Mouse (Mus musculus) lung, postnatal 10 days (tissue): ENCODE data around the gene Tcp1.
"Not testable (repeated sequence)": the region's sequence is repeated elsewhere in the genome, so short reads cannot be mapped to it uniquely, and the experiment has no call there.

Source experiments
- DNase-seq: peaks from one replicate; pipeline ENCODE4 v3.0.0; 2021

Gene Tcp1

DNA sequence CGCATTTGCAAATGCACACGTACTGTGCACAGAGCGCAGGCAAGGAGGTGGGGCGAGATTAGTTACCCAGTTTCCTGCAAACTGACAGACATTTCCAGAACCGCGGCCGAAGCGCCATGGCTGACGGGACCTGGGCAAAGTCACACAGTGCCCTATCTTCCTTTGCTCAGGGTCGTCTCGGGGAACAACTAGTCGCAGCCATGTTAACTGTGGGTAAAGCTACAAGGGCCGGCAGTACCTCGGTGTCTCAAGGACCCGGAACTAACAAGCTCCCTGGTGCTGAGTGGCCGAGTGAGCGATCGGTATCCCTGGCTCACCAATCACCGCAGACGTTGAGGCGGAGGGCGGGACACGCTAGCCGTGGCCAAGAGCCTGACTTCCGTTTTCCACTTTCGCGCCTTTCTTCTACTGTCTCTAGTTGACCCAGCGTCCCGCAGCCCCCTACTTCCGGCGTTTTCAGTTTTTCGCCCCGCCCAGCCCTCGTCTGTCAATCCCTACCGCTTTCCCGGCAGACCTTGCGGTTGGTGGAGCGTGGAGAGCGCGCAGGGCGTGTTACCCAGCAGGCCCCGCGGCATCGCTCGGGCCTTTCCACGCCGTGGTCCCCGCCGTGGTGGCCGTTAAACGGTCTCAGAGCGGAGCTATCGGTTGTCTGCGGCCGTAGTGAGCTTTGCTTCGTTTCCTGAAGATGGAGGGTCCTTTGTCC lies 531 bp downstream of the Tcp1 start, which contains the start of gene Mrpl18:
Gene Mrpl18 (minus strand): TSS at position 465 of the 703 bp plus-strand sequence.
- peak; percentile 100 for DNase-seq

DNA sequence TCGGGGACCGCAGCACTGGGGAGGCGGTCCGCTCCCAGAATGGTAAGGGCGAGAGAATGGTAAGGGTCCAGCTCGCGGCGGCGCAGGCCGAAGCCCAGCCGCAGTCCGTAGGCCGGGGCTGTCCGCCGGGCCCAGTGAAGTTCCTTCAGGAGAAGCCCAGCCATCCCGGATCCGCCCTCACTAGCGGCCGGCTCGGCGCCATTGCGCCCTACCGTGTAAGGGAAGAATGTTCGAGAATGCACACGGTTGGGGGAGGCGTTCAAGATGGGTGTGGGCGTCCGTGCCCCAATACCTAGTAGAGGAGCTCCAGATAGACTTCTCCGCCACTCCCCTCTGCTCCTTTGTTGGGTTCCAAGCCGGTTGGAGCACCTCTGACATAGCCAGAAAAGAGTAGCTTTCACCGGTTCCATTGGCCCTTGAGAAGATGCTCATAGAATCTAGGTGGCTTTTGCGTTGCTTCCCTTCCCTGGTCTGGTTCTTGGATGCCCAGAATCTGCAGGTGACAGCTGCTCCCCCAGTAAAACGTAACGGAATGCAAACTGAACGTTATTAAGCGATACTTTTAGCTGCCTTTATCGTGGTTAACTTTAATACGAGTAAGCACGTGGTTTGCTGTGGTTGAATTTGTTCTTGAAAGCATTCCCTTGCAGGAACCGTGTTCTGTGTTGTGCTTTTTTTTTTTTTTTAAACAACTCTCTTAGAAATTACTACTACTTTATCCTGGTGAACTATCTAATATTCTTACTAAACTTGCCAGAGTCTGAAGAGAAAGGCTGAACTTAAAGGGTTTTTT lies 1.3 kb downstream of the Tcp1 start:
- DNase-seq = peak; percentile 60

GRCm38 (mm10) chr17:12921073-12921472 lies 5.6 kb downstream of the Tcp1 start:
- DNase-seq = no peak

- peak; percentile 34 for DNase-seq
Measured at GRCm38 (mm10) chr17:12925001-12925400, 9.5 kb downstream of the Tcp1 start.

DNA sequence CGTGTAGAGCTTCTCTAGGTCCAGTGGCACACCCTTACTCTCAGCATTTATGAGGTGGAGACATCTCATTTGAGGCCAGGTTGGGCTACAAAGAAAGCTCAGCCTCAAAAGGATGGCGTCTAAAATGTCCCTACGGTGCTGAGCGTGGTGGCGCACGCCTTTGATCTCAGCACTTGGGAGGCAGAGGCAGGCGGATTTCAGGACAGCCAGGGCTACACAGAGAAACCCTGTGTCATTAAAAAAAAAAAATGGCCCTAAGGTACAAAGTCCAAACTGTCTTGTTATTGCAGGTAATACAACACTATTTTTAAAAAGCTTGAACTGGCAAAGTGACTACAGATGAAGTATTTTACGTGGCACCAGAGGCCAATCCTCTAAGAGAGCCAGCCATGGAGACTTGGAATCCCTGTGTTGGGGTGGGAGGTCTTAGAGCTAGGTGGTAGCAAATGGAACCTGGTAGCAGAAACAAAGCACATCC lies 10.2 kb downstream of the Tcp1 start:
- no peak for DNase-seq

GRCm38 (mm10) chr17:12931576-12931975 lies 16.1 kb downstream of the Tcp1 start:
- DNase-seq = not testable (repeated sequence)

GRCm38 (mm10) chr17:12935719-12936118 lies 20.2 kb downstream of the Tcp1 start:
- no peak for DNase-seq

DNA sequence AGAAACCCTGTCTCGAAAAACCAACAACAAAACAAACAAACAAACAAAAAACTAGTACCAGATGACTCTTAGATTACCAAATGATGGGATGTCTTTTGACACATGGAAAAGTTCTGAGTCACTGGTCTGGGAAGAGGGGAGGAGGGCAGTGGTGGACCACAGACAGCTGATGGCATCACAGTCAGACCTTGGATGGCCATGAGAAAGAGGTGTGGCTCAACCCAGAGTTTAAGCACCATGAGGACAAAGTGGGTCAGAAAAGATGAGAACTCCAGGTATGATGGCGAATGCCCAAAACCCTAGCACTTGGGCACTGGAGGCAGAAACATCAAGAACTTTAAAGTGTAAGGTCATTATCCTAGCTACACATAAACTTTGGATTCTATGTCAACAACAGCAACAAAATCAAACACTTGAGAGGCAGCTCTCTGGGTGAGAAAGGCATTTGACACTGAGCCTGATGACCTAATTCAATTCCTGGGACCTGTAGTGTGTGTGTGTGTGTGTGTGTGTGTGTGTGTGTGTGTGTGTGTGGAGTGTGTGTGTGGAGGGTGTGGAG lies 22.0 kb downstream of the Tcp1 start:
- no peak for DNase-seq

GRCm38 (mm10) chr17:12938077-12938476 lies 22.6 kb downstream of the Tcp1 start:
- DNase-seq = no peak

GRCm38 (mm10) chr17:12939377-12940148 lies 24.1 kb downstream of the Tcp1 start:
- not testable (repeated sequence) for DNase-seq

GRCm38 (mm10) chr17:12940151-12940805 lies 24.8 kb downstream of the Tcp1 start, which contains the start of gene Acat3:
TSS of gene Acat3 (minus strand) at chr17:12940600.
- peak; percentile 14 for DNase-seq

DNA sequence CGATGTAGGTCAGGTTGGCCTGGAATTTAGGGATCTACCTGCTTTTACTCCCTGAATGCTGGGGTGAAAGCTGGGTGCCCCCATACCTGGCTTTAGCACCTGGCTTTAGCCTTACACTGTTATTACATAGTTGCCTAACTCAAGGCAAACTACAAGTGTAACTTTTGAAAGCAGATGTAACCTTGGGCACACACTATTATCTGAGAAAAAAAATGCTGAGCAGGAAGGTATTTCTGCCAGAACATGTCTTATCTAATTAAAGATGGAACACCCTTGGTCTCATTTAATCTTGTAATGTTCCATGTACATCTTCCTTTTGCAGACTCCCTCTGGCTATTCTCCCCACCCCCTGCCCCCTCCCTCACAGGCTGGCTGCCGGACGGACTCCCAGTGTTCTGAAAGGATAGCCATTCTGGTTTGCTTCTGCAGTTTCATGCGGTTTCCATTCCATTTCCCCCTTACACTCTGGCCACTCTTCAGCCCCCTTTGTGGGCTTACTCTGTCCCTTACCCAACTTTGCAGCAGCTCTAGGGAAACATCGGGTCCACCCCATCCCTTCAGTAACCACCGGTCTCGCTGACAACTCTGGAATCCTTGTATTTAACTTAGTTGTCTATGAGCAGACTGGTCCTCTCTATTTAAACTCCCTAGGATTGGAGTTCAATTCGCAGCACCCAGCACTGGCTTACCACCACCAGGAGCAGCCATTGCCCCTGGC lies 26.2 kb downstream of the Tcp1 start:
- DNase-seq = no peak

- DNase-seq = no peak
Measured at GRCm38 (mm10) chr17:12942459-12943162, 27.1 kb downstream of the Tcp1 start.

DNA sequence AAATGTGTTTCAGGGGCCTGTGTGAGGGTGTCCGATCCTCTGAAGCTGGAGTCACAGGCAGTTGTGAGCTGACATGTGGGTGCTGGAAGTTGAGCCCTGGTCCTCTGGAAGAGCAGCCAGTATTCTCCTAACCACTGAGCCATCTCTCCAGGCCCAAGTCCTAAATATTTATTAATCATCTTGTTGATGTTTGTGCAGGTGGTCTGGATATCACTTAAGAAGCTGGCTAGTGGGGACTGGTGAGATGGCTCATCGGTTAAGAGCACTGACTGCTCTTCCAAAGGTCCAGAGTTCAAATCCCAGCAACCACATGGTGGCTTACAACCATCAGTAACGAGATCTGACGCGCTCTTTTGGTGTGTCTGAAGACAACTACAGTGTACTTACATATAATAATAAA lies 34.2 kb downstream of the Tcp1 start:
- no peak for DNase-seq

- no peak for DNase-seq
Measured at GRCm38 (mm10) chr17:12956664-12957063, 41.2 kb downstream of the Tcp1 start.

DNA sequence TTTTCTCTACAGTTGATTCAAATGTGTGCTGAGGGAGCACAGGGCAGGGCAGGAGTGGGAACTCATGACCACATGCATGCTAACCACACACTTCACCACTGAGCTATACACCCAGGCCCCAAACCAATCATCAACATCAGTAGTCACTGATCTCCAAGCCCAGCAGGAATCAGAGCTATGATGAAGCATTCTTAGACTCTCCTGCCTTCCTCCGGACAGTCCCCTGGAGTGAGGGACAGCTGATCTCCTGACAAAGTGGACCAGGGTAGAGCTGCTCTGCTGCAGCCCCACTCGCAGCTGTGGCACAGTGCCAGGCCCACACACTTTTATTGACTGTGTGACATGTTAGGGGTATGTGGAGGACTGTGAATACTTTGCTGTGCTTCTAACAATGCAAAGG lies 43.9 kb downstream of the Tcp1 start:
- DNase-seq = not testable (repeated sequence)

- peak; percentile 96 for DNase-seq
Measured at GRCm38 (mm10) chr17:12960331-12960873, 44.9 kb downstream of the Tcp1 start, which contains the start of gene Acat2. TSS of gene Acat2 (minus strand) at chr17:12960747.

GRCm38 (mm10) chr17:12963476-12963875 lies 48.0 kb downstream of the Tcp1 start:
- DNase-seq = no peak

DNA sequence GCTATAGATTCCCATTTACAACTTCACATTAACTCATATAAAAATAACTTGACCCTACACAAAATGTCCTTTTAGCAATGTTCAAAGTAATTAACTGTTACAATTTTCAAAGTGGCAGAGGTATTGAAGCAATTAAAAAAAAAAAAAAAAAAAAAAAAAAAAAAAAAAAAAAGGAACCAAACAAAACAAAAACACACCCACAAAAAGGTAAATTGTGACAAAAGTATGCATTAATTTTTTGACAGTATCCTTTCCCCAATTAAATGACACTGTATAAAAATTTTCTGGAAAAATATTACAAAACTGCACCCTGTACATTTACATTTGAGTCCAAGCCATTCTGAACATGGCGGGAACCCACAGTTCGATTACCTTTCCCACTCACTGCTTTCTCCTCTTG lies 51.7 kb downstream of the Tcp1 start:
- DNase-seq = no peak

DNA sequence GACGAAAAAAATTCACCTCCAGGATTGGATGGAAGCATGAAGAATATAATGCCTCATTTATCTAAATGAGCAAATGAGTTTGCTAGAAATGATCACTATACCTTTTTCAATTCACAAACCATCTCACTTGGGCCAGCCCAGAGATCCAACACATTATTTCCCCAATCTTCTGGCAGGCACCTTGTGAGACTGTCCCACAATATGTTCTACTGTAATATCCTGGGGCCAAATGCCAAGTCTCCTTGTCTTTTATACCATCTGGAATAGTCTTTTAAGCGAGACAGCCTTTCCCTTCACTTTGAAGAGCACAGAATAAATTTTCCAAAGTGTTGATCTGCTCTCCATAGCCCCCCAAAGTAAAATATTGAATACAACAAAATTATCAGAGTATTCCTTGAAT lies 58.4 kb downstream of the Tcp1 start:
- no peak for DNase-seq
